Mouse (Mus musculus) heart, postnatal 0 days (tissue): ENCODE measurements around the gene Colgalt1.

Source experiments
- CTCF ChIP-seq: IDR thresholded peaks from 2 replicates; pipeline ENCODE4 v1.5.1; 2016; ENCODE audit warnings: antibody characterized with exemption, control low read depth, low read depth
- EP300 ChIP-seq: IDR thresholded peaks from 2 replicates; pipeline ENCODE4 v1.6.1; 2016; ENCODE audit warnings: antibody characterized with exemption, low read depth

DNA sequence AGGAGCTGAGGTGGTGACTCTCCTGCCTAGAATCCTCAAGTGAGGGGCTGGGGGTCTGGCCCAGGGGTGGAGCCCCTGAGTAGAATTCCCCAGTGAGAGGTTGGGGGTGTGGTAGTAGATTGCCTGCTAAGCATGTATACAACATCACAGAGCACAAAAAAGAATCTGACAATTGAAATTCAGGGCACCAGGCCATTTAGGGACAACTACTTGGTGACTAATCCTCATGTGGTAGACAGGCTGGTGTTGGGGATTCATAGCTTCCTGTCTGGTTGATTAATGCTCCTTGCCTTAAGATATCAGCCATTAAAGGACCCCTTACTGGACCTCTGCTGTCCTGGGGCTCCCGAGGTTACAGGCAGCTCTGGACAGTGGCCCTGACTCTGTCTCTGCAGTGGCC lies 31.8 kb upstream of the Colgalt1 start:
- TF ChIP-seq CTCF (no peak), EP300 (no peak)
